Mouse (Mus musculus): ENCODE data around the gene Ptpn5. TPM values are rescaled to one million over a fixed set of nuclear protein-coding genes. Genes with fewer than 3 reads are reported as not detected.
A peak's percentile ranks its signal among the peaks of the same experiment; 100 is the strongest.

Gene Ptpn5
- total and polyA plus RNA-seq, 3 experiments = 0.03 TPM; not detected in 2

GRCm38 (mm10) chr7:47103671-47104414 is 29.6 kb downstream of the Ptpn5 start:
- no peak for TF ChIP-seq HCFC1 (IDR thresholded peaks at IDR 0.05; ENCODE audit: low read depth, low read length)
- TF ChIP-seq MYC (IDR thresholded peaks at IDR 0.05; ENCODE audit: low read depth, low read length) = no peak
- TF ChIP-seq RCOR1 (IDR thresholded peaks at IDR 0.05; ENCODE audit: low read depth, low read length) = no peak
- TF ChIP-seq GABPA (IDR thresholded peaks at IDR 0.05; ENCODE audit: low read depth, low read length) = no peak
- no peak for TF ChIP-seq ZNF384 (IDR thresholded peaks at IDR 0.05; ENCODE audit: low read depth, low read length)
- TF ChIP-seq SIN3A (IDR thresholded peaks at IDR 0.05; ENCODE audit: low read length) = no peak
- TF ChIP-seq CTCF (IDR thresholded peaks at IDR 0.05 in 2 of 3, conservative IDR thresholded peaks at IDR 0.05 in 1 of 3; ENCODE audit: control insufficient read depth in 1 of 3, insufficient read depth in 1 of 3, low read depth in 2 of 3, low read length in 3 of 3, poor library complexity in 1 of 3, severe bottlenecking in 1 of 3) = no peak
- TF ChIP-seq ETS1 (IDR thresholded peaks at IDR 0.05; ENCODE audit: low read depth, low read length) = no peak
- no peak for TF ChIP-seq KAT2A (conservative IDR thresholded peaks at IDR 0.05; ENCODE audit: low read depth, low read length)
- no peak for TF ChIP-seq MEF2A (IDR thresholded peaks at IDR 0.05; ENCODE audit: extremely low read depth, insufficient replicate concordance, low read depth, low read length, poor library complexity, severe bottlenecking)
- no peak for TF ChIP-seq ZMIZ1 (IDR thresholded peaks at IDR 0.05; ENCODE audit: low read depth, low read length)
- TF ChIP-seq USF2 (IDR thresholded peaks at IDR 0.05; ENCODE audit: borderline replicate concordance in 1 of 2, insufficient read depth in 1 of 2, low read depth in 1 of 2, low read length in 2 of 2) = no peak
- TF ChIP-seq CHD2 (IDR thresholded peaks at IDR 0.05; ENCODE audit: low read length) = no peak
- TF ChIP-seq TCF12 (IDR thresholded peaks at IDR 0.05; ENCODE audit: low read depth, low read length) = no peak
- TF ChIP-seq RAD21 (IDR thresholded peaks at IDR 0.05; ENCODE audit: low read depth, low read length) = no peak
- H3K9ac ChIP-seq (ENCODE audit: control insufficient read depth, low read depth, low read length, poor library complexity, severe bottlenecking) = no peak overlapping the region
- no peak overlapping the region for H3K4me3 ChIP-seq (ENCODE audit: control insufficient read depth in 1 of 2, insufficient read depth in 1 of 2, low read depth in 2 of 2, low read length in 2 of 2)
- H3K27ac ChIP-seq (ENCODE audit: control insufficient read depth, low read depth, low read length) = no peak overlapping the region
- H3K36me3 ChIP-seq (ENCODE audit: control insufficient read depth in 1 of 2, insufficient read depth in 2 of 2, low read length in 2 of 2) = no peaks in the 10 kb centered on the region
- DNase-seq (ENCODE audit: low read depth, low spot score) = peak; percentile 26
- H3K27me3 ChIP-seq (ENCODE audit: control insufficient read depth in 1 of 2, insufficient read depth in 2 of 2, low read length in 2 of 2) = peaks cover 0 to 2% of the 10 kb centered on the region in 2 experiments; a peak in 1 of 4 replicates
- no peaks in the 10 kb centered on the region for H3K79me2 ChIP-seq (ENCODE audit: control insufficient read depth, insufficient read depth, low read length, poor library complexity)
- no peaks in the 10 kb centered on the region for H3K4me1 ChIP-seq (ENCODE audit: control insufficient read depth in 1 of 2, insufficient read depth in 2 of 2, low read length in 2 of 2)
- no peaks in the 10 kb centered on the region for H3K9me3 ChIP-seq (replicated peaks; ENCODE audit: insufficient read depth, low read length)

GRCm38 (mm10) chr7:47102970-47103369 is 30.5 kb downstream of the Ptpn5 start:
- no peaks in the 10 kb centered on the region for H3K36me3 ChIP-seq (ENCODE audit: control insufficient read depth in 1 of 2, insufficient read depth in 2 of 2, low read length in 2 of 2)
- no peak for DNase-seq (ENCODE audit: low read depth, low spot score)
- no peaks in the 10 kb centered on the region for H3K9me3 ChIP-seq (replicated peaks; ENCODE audit: insufficient read depth, low read length)
- peaks cover 0 to 2% of the 10 kb centered on the region in 2 experiments; a peak in 1 of 4 replicates for H3K27me3 ChIP-seq (ENCODE audit: control insufficient read depth in 1 of 2, insufficient read depth in 2 of 2, low read length in 2 of 2)
- no peaks in the 10 kb centered on the region for H3K79me2 ChIP-seq (ENCODE audit: control insufficient read depth, insufficient read depth, low read length, poor library complexity)
- H3K9ac ChIP-seq (ENCODE audit: control insufficient read depth, low read depth, low read length, poor library complexity, severe bottlenecking) = no peak overlapping the region
- TF ChIP-seq EP300 (IDR thresholded peaks at IDR 0.05; ENCODE audit: low read depth in 1 of 2, low read length in 2 of 2) (no peak), ZKSCAN1 (IDR thresholded peaks at IDR 0.05; ENCODE audit: low read depth, low read length) (no peak), MAX (IDR thresholded peaks at IDR 0.05; ENCODE audit: low read length) (no peak), E2F4 (IDR thresholded peaks at IDR 0.05; ENCODE audit: borderline replicate concordance, low read depth, low read length) (no peak), MAZ (IDR thresholded peaks at IDR 0.05; ENCODE audit: low read depth, low read length) (no peak), MXI1 (IDR thresholded peaks at IDR 0.05; ENCODE audit: low read depth, low read length) (no peak), ELF1 (IDR thresholded peaks at IDR 0.05; ENCODE audit: low read depth, low read length) (no peak), POLR2AphosphoS2 (IDR thresholded peaks at IDR 0.05; ENCODE audit: low read length) (no peak), SIN3A (IDR thresholded peaks at IDR 0.05; ENCODE audit: low read length) (no peak), ETS1 (IDR thresholded peaks at IDR 0.05; ENCODE audit: low read depth, low read length) (no peak), KAT2A (conservative IDR thresholded peaks at IDR 0.05; ENCODE audit: low read depth, low read length) (no peak), SMC3 (IDR thresholded peaks at IDR 0.05; ENCODE audit: low read depth, low read length) (no peak), ZNF384 (IDR thresholded peaks at IDR 0.05; ENCODE audit: low read depth, low read length) (no peak), CHD1 (IDR thresholded peaks at IDR 0.05; ENCODE audit: low read depth, low read length) (no peak)
- no peak overlapping the region for H3K27ac ChIP-seq (ENCODE audit: control insufficient read depth, low read depth, low read length)
- no peak overlapping the region for H3K4me3 ChIP-seq (ENCODE audit: control insufficient read depth in 1 of 2, insufficient read depth in 1 of 2, low read depth in 2 of 2, low read length in 2 of 2)
- no peaks in the 10 kb centered on the region for H3K4me1 ChIP-seq (ENCODE audit: control insufficient read depth in 1 of 2, insufficient read depth in 2 of 2, low read length in 2 of 2)

Data from MEL (cell line).